Comparison of ENCODE assay signal across 12 mouse cellular contexts in genomic region chr4:134750263-134750662, GRCm38 (mm10). TPM values are rescaled to one million over a fixed set of nuclear protein-coding genes. Genes with fewer than 3 reads are reported as not detected.
A peak's percentile ranks its signal among the peaks of the same experiment; 100 is the strongest.
DNase-seq lines count a peak whose midpoint lies in the region; ATAC-seq lines count a peak whose summit lies in the region.
"Had no signal": no experiment of that assay in that cellular context is flagged by ENCODE, and none has a peak within 500 bp of the region (broad histone marks: within the 10 kb centered on the region; RNA-seq: fewer than 3 reads in every experiment).

No protein-coding gene starts in this region.

- peak; percentile 51 for DNase-seq in A20 (ENCODE audit: low read depth, low spot score)
- peak; percentile 57 for DNase-seq in splenic B cell, adult 2 months (ENCODE audit: low read depth, low spot score)
- no peak for DNase-seq in adrenal gland, adult (ENCODE audit: inconsistent age in 2 of 2, low spot score in 1 of 2)
- no peak for DNase-seq in adrenal gland, adult 18-20 months (ENCODE audit: low spot score in 2 of 2)
- no peak for DNase-seq in heart, adult 11 months
- DNase-seq: gastrocnemius, postnatal 36 days had no signal

- WGBS in limb, embryonic 15.5 days = 37% methylated on average over 5 of the region's 5 CpGs

- H3K27ac ChIP-seq in limb, embryonic 15.5 days = peak overlapping the region; percentile 57; the same call in 1 of the 2 replicates
- H3K27ac ChIP-seq: hindbrain, embryonic 14.5 days; macrophage had no signal

- no peaks in the 10 kb centered on the region for H3K9me3 ChIP-seq in limb, embryonic 15.5 days
- H3K9me3 ChIP-seq: neural tube, embryonic 15.5 days had no signal

- peaks cover 37% of the 10 kb centered on the region for H3K4me1 ChIP-seq in limb, embryonic 15.5 days

- ATAC-seq in CD4-positive, CD25-positive, alpha-beta regulatory T cell, adult 4 months = peak; percentile 84
- ATAC-seq in limb, embryonic 15.5 days (ENCODE audit: insufficient number of reproducible peaks, low FRiP score, low TSS enrichment, low read depth) = 0 out of 2 replicates have a peak, but pooled peaks have one; percentile 12
- ATAC-seq: Patski had no signal

- no peak overlapping the region for H3K4me3 ChIP-seq in limb, embryonic 15.5 days
- H3K4me3 ChIP-seq: neural tube, embryonic 15.5 days had no signal

- H3K4me2 ChIP-seq in limb, embryonic 15.5 days = no peak overlapping the region
- H3K4me2 ChIP-seq: hindbrain, embryonic 14.5 days; neural tube, embryonic 15.5 days had no signal

- H3K27me3 ChIP-seq in limb, embryonic 15.5 days = no peaks in the 10 kb centered on the region
- H3K27me3 ChIP-seq in splenic B cell, adult 2 months (ENCODE audit: control insufficient read depth, insufficient read depth, low read length, poor library complexity, severe bottlenecking) = no peaks in the 10 kb centered on the region
- H3K27me3 ChIP-seq: neural tube, embryonic 15.5 days; Patski had no signal

- no peak overlapping the region for H3K9ac ChIP-seq in limb, embryonic 15.5 days
- H3K9ac ChIP-seq: hindbrain, embryonic 14.5 days; neural tube, embryonic 15.5 days had no signal

- H3K36me3 ChIP-seq in limb, embryonic 15.5 days = peaks cover 64% of the 10 kb centered on the region
- no peaks in the 10 kb centered on the region; the same call in 1 of the 2 replicates for H3K36me3 ChIP-seq in splenic B cell, adult 2 months (ENCODE audit: control insufficient read depth, insufficient read depth, low read length, poor library complexity, severe bottlenecking)
- H3K36me3 ChIP-seq: neural tube, embryonic 15.5 days had no signal

RNA-seq across cellular contexts. Expression of gene Ldlrap1, which starts 17.6 kb away (rescaled TPM):
- polyA plus RNA-seq in CD4-positive, CD25-positive, alpha-beta regulatory T cell, adult 4 months (2017; shearing (Covaris generic)) = 10 to 100 TPM; 26.1 to 42.4 TPM
- polyA plus RNA-seq in limb, embryonic 15.5 days (2015; fragmentation: Nextera tagmentation; extraction: Ambion mirVana) = 31.8 and 33.9 TPM in 2 replicates
- 10 to 100 TPM; 41.8 to 53.9 TPM for total RNA-seq in adrenal gland, adult 18-20 months (2021)

RNA-seq across cellular contexts. Expression of gene Man1c1, which starts 46.2 kb away (rescaled TPM):
- polyA plus RNA-seq in CD4-positive, CD25-positive, alpha-beta regulatory T cell, adult 4 months (2017; shearing (Covaris generic)) = 1 to 10 TPM; 1.0 to 1.4 TPM
- 4.7 and 5.6 TPM in 2 replicates for polyA plus RNA-seq in limb, embryonic 15.5 days (2015; fragmentation: Nextera tagmentation; extraction: Ambion mirVana)
- total RNA-seq in adrenal gland, adult 18-20 months (2021) = 10 to 100 TPM; 14.9 to 20.8 TPM

Comparison
In these comparisons a context has a peak if more than half of its experiments do, and no peak if none do; other contexts are left out.
1. DNase-seq: peak in A20 (single experiment) and splenic B cell, adult 2 months (single experiment); none in adrenal gland, adult (0 of 2), adrenal gland, adult 18-20 months (0 of 2) and heart, adult 11 months (single experiment).